Mouse (Mus musculus) neural tube, embryonic 14.5 days (tissue): ENCODE data around the gene Snd1. TPM values are rescaled to one million over a fixed set of nuclear protein-coding genes. Genes with fewer than 3 reads are reported as not detected.

Experiments
- ATAC-seq: fragments of 200-750 bp; cut with Nextera tagmentation; 2 replicates; pipeline ENCODE4 v1.8.0; 2017; ENCODE audit warnings: low read depth, mild to moderate bottlenecking, moderate TSS enrichment, moderate library complexity
- H3K27ac ChIP-seq: fragments of 300-500 bp; sonication (generic); 2 replicates; pipeline ENCODE4 v1.5.1; 2014; ENCODE audit warnings: low read depth, mild to moderate bottlenecking, control low read depth, low read length, moderate library complexity, mixed read lengths
- H3K27me3 ChIP-seq: fragments of 300-500 bp; sonication (generic); 2 replicates; pipeline ENCODE4 v1.6.1; 2014; ENCODE audit warnings: low read length; ENCODE audit not compliant: control insufficient read depth, insufficient read depth
- H3K36me3 ChIP-seq: fragments of 300-500 bp; sonication (generic); 2 replicates; pipeline ENCODE4 v1.6.1; 2014; ENCODE audit warnings: low read length, mixed read lengths; ENCODE audit not compliant: control insufficient read depth, insufficient read depth
- H3K4me1 ChIP-seq: fragments of 300-500 bp; sonication (generic); 2 replicates; pipeline ENCODE4 v1.6.1; 2014; ENCODE audit warnings: low read length; ENCODE audit not compliant: control insufficient read depth, insufficient read depth
- H3K4me2 ChIP-seq: fragments of 300-500 bp; sonication (generic); 2 replicates; pipeline ENCODE4 v1.6.1; 2014; ENCODE audit warnings: mild to moderate bottlenecking, low read depth, low read length, control low read depth
- H3K4me3 ChIP-seq: fragments of 300-500 bp; sonication (generic); 2 replicates; pipeline ENCODE4 v1.5.1; 2014; ENCODE audit warnings: low read depth, low read length, control low read depth, mixed read lengths
- H3K9ac ChIP-seq: fragments of 300-500 bp; sonication (generic); replicated peaks from 2 replicates; pipeline ENCODE4 v1.6.1; 2014; ENCODE audit warnings: low read depth, mild to moderate bottlenecking, control low read depth, low read length, mixed read lengths
- H3K9me3 ChIP-seq: fragments of 300-500 bp; sonication (generic); 2 replicates; pipeline ENCODE4 v1.6.1; 2016; ENCODE audit warnings: low read length; ENCODE audit not compliant: control insufficient read depth
- WGBS: fragments of 180-500 bp; shearing (Covaris S2); extraction: QIAGEN DNeasy Blood & Tissue Kit; methylation state at CpG from one replicate; pipeline ENCODE4 v1.1.7; 2014; 5-methylcytosine and 5-hydroxymethylcytosine counted together
- polyA plus RNA-seq: library from polyadenylated mRNA; unstranded; fragments of >200 nt; fragmentation: Nextera tagmentation; extraction: Ambion mirVana; gene quantifications from 2 replicates; pipeline ENCODE4 v1.2.1, GENCODE M21; 2014

Snd1 gene
- polyA plus RNA-seq, 1 experiment from 2014 or later, result 73.8 TPM

GRCm38 (mm10) chr6:28635531-28636348, 160.8 kb downstream of the Snd1 start:
- Histone ChIP-seq H3K4me2 (no peak overlapping the region), H3K9me3 (no peaks in the 10 kb centered on the region), H3K4me3 (no peak overlapping the region), H3K36me3 (no peaks in the 10 kb centered on the region), H3K27me3 (no peaks in the 10 kb centered on the region), H3K4me1 (peaks cover 17% of the 10 kb centered on the region; the same call in 1 of the 2 replicates), H3K27ac (no peak overlapping the region), H3K9ac (no peak overlapping the region)
- ATAC-seq, result no peak
- WGBS, result 73% methylated on average over 6 of the region's 6 CpGs

- ATAC-seq, result no peak
- H3K9ac ChIP-seq, result no peak overlapping the region
- H3K36me3 ChIP-seq, result no peaks in the 10 kb centered on the region
- H3K27ac ChIP-seq, result no peak overlapping the region
- no peak overlapping the region for H3K4me3 ChIP-seq
- no peaks in the 10 kb centered on the region for H3K27me3 ChIP-seq
- no peak overlapping the region for H3K4me2 ChIP-seq
- H3K4me1 ChIP-seq, result peaks cover 5% of the 10 kb centered on the region; the same call in 1 of the 2 replicates
- WGBS, result 85% methylated on average over 5 of the region's 5 CpGs
- no peaks in the 10 kb centered on the region for H3K9me3 ChIP-seq
These were observed 165.1 kb downstream of the Snd1 start for GRCm38 (mm10) chr6:28640088-28640487.

DNA sequence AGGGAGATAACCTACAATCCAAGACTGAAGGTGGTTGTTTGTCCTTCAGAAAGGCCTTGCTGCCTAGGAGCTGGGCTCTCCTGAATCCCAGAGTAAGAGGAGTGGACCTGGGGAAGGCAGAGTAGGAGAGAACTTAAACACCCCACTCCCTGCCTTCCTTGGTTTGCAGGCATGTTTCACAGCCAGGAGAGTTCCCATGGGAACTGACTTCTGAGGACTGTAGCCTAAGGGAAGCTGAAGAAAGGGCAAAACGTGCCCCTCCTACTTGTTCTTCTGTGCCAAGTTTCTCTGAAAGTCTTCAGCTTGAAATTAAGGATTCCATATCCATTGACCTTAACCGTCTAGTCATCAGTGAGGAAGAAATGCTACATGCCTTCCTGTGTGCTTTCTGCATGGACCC, 168.0 kb downstream of the Snd1 start:
- no peaks in the 10 kb centered on the region for H3K9me3 ChIP-seq
- no peak overlapping the region for H3K4me3 ChIP-seq
- 55% methylated on average over 2 of the region's 2 CpGs for WGBS
- H3K9ac ChIP-seq, result no peak overlapping the region
- H3K27me3 ChIP-seq, result no peaks in the 10 kb centered on the region
- no peak overlapping the region for H3K4me2 ChIP-seq
- H3K36me3 ChIP-seq, result no peaks in the 10 kb centered on the region
- no peak for ATAC-seq
- peaks cover 5% of the 10 kb centered on the region; the same call in 1 of the 2 replicates for H3K4me1 ChIP-seq
- no peak overlapping the region for H3K27ac ChIP-seq

DNA sequence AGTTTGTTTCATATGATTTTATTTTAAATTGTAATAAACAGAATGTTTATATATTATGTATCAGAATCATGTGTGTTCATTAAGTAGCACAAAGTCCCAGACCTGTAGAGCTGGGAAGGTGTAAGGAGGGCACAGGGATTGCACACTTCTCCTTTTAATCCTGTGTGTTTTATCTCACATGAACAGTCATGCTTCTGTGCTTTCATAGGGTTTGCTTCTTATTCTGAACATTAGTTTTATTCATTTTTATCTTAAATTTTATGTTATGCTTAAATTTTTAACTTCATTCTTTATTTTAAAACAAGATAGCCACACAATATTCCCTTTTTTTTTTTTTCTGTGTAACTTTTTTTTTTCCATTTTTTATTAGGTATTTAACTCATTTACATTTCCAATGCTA, 170.3 kb downstream of the Snd1 start:
- Histone ChIP-seq H3K27me3 (no peaks in the 10 kb centered on the region), H3K4me1 (peaks cover 5% of the 10 kb centered on the region; the same call in 1 of the 2 replicates), H3K4me3 (no peak overlapping the region), H3K9me3 (no peaks in the 10 kb centered on the region), H3K36me3 (no peaks in the 10 kb centered on the region), H3K9ac (no peak overlapping the region), H3K4me2 (no peak overlapping the region), H3K27ac (no peak overlapping the region)
- no peak for ATAC-seq

DNA sequence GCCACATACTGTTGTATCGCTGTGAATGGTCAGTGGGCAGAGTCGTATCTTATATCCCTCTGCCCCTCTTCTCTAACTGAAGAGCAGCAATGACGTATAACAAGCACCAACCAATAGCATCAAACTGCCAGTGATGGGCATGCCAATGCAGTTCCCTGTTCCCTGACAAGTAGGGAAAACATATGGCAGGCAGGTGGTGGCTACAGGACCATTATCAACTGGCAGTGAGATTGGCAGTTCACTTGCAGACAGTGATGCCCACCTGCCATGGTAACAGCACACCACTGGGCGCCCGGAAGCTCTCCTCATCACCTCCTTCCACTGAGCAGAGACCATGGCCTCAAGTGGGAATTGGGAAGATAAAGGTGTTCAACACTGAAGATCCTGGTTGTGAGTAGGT, 181.6 kb downstream of the Snd1 start:
- no peak overlapping the region for H3K4me3 ChIP-seq
- H3K9ac ChIP-seq, result no peak overlapping the region
- H3K27ac ChIP-seq, result no peak overlapping the region
- no peaks in the 10 kb centered on the region for H3K4me1 ChIP-seq
- 94% methylated on average over 5 of the region's 5 CpGs for WGBS
- H3K9me3 ChIP-seq, result no peaks in the 10 kb centered on the region
- H3K36me3 ChIP-seq, result no peaks in the 10 kb centered on the region
- ATAC-seq, result no peak
- no peaks in the 10 kb centered on the region for H3K27me3 ChIP-seq
- H3K4me2 ChIP-seq, result no peak overlapping the region

DNA sequence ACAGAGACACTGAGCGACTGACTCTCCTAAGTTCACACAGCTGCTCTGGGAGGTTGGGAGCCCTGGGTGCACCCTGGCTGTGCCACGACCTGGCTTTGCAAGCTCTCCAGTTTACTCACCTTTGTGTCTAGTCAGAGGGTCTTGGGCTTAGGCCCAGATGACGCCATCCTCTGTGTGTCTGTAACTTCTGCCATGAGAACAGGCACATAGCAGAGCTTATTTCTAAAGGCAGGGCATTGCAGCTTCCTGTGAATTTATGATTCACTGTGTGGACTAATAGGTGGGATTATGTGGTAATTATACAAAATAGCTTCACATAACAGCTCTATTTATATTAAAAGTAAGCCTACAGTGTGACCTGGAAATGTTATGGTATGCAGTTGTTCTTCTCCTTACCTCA, 188.1 kb downstream of the Snd1 start:
- Histone ChIP-seq H3K27ac (no peak overlapping the region), H3K4me1 (no peaks in the 10 kb centered on the region), H3K27me3 (no peaks in the 10 kb centered on the region), H3K4me3 (no peak overlapping the region), H3K9ac (no peak overlapping the region), H3K9me3 (no peaks in the 10 kb centered on the region), H3K36me3 (no peaks in the 10 kb centered on the region), H3K4me2 (no peak overlapping the region)
- ATAC-seq, result no peak
- 94% methylated on average over 3 of the region's 3 CpGs for WGBS

DNA sequence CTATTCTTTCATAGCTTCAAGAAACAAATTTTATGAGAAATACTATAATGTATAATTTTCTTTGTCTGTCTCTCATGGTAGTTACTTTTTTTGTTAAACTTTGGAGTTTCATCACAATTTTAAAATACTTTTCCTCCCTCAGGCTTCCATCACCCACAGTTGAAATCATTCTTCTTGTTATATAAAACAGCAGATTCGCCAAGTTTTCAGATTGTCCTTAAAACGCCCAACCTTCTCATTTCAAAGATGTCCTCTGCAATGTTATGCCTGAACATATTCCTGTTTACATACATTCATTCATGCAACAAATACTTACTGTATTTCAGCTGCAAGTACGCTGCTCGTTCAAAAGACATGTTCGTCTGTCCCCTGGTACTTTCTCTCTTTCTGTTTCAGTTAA, 188.7 kb downstream of the Snd1 start:
- no peak overlapping the region for H3K27ac ChIP-seq
- ATAC-seq, result no peak
- no peak overlapping the region for H3K4me3 ChIP-seq
- H3K4me1 ChIP-seq, result no peaks in the 10 kb centered on the region
- no peaks in the 10 kb centered on the region for H3K36me3 ChIP-seq
- H3K9ac ChIP-seq, result no peak overlapping the region
- H3K9me3 ChIP-seq, result no peaks in the 10 kb centered on the region
- H3K4me2 ChIP-seq, result no peak overlapping the region
- H3K27me3 ChIP-seq, result no peaks in the 10 kb centered on the region
- WGBS, result 88% methylated on average over 5 of the region's 5 CpGs

GRCm38 (mm10) chr6:28664716-28665115, 189.8 kb downstream of the Snd1 start:
- Histone ChIP-seq H3K4me2 (no peak overlapping the region), H3K27me3 (no peaks in the 10 kb centered on the region), H3K36me3 (no peaks in the 10 kb centered on the region), H3K27ac (no peak overlapping the region), H3K9me3 (no peaks in the 10 kb centered on the region), H3K9ac (no peak overlapping the region), H3K4me1 (no peaks in the 10 kb centered on the region), H3K4me3 (no peak overlapping the region)
- 70% methylated on average over 3 of the region's 3 CpGs for WGBS
- no peak for ATAC-seq

DNA sequence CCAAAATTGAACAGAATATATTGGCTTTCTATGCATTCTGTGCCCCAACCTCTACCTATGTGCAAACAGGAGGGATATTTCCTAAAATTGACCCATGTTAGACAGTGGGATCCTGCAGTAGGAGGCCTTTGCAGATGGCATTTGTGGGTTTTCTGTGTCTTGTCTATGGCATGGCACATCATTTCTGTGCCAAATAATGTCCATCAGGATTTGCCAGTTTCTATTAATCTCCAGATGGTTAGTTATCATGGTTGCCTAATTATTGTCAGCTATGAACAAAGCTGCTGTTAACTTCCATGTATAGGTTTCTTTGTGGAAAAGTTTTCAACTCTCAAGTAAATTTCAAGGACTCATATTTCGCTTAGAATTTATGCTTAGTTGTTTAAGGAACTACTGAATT, 192.6 kb downstream of the Snd1 start:
- H3K4me2 ChIP-seq, result no peak overlapping the region
- WGBS, result 94% methylated on average over 1 of the region's 1 CpGs
- no peak overlapping the region for H3K9ac ChIP-seq
- no peak overlapping the region for H3K4me3 ChIP-seq
- no peaks in the 10 kb centered on the region for H3K27me3 ChIP-seq
- H3K4me1 ChIP-seq, result no peaks in the 10 kb centered on the region
- ATAC-seq, result no peak
- H3K36me3 ChIP-seq, result no peaks in the 10 kb centered on the region
- no peak overlapping the region for H3K27ac ChIP-seq
- H3K9me3 ChIP-seq, result no peaks in the 10 kb centered on the region
